Mouse (Mus musculus) heart, adult 2 months (tissue): ENCODE measurements at regions not wholly inside any gene's neighbourhood (a gene's known extent, or its start where the extent isn't known, plus 50 kb on each side); places are given as distances from the start of the nearest gene placed in this dataset.

Source experiments
- DNase-seq, 2 experiments: peaks; one replicate each; pipeline ENCODE4 v3.0.0; 2021
- H3K27ac ChIP-seq: fragments of 200-600 bp; 2 replicates; pipeline ENCODE4 v1.8.1; 2022
- H3K27me3 ChIP-seq: fragments of 200-500 bp; 2 replicates; pipeline ENCODE4 v1.6.1; 2012; ENCODE audit warnings: mild to moderate bottlenecking, low read length, inconsistent platforms, mixed read lengths; ENCODE audit not compliant: control insufficient read depth, insufficient read depth
- H3K36me3 ChIP-seq: fragments of 200-500 bp; 2 replicates; pipeline ENCODE4 v1.6.1; 2012; ENCODE audit warnings: low read length, inconsistent platforms; ENCODE audit not compliant: control insufficient read depth, insufficient read depth
- H3K4me1 ChIP-seq: fragments of 200-500 bp; 2 replicates; pipeline ENCODE4 v1.6.1; 2011; ENCODE audit warnings: low read length; ENCODE audit not compliant: control insufficient read depth, insufficient read depth
- H3K4me3 ChIP-seq: fragments of 200-600 bp; 2 replicates; pipeline ENCODE4 v1.8.1; 2022
- H3K79me2 ChIP-seq: fragments of 200-500 bp; replicated peaks from 2 replicates; pipeline ENCODE4 v1.6.1; 2012; ENCODE audit warnings: mild to moderate bottlenecking, inconsistent platforms, low read length, moderate library complexity, mixed read lengths; ENCODE audit not compliant: control insufficient read depth, insufficient read depth
- H3K9ac ChIP-seq: fragments of 200-500 bp; 2 replicates; pipeline ENCODE4 v1.6.1; 2012; ENCODE audit warnings: low read depth, mild to moderate bottlenecking, control low read depth, inconsistent platforms, low read length, mixed read lengths
- CTCF ChIP-seq: fragments of 200-600 bp; IDR thresholded peaks from 2 replicates; pipeline ENCODE4 v1.8.1; 2022; ENCODE audit warnings: antibody characterized with exemption, mild to moderate bottlenecking, moderate library complexity
- EP300 ChIP-seq: fragments of 200-500 bp; IDR thresholded peaks from 2 replicates; pipeline ENCODE4 v1.6.1; 2011; ENCODE audit warnings: low read depth, low read length, control low read depth; ENCODE audit not compliant: insufficient read depth
- POLR2A ChIP-seq: fragments of 200-500 bp; IDR thresholded peaks from 2 replicates; pipeline ENCODE4 v1.6.1; 2011; ENCODE audit warnings: mild to moderate bottlenecking, low read depth, low read length, control low read depth; ENCODE audit not compliant: insufficient read depth
- WGBS: fragments of 180-500 bp; shearing (Covaris S2); methylation state at CpG from one replicate; pipeline ENCODE4 v1.1.7; 2018; 5-methylcytosine and 5-hydroxymethylcytosine counted together
- intact Hi-C: fragments of 180-260 bp; cut with DNase I; formaldehyde crosslinking; loops from one replicate; pipeline ENCODE4 v1.15.1; 2025

DNA sequence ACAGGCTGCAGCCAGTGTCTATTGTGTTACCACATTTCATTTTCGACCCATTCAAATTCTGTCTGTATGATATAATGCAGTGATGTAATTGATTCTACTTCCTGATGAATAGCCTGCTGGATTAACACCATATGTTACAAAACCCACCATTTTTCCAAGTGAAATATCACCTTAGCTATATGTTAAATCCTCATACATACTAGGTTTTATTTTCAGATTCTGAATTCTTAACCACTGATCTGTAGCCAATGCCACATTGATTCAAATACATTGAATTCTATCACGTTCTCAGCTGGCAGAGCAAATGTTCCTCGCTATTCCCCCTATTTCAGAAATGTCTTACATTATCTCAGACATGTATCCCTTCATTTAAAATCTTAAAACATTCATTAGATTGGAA lies 60.4 kb upstream of the Prdx6b start:
- Histone ChIP-seq H3K4me3 (no peak overlapping the region), H3K27me3 (no peaks in the 10 kb centered on the region), H3K36me3 (no peaks in the 10 kb centered on the region), H3K9ac (no peak overlapping the region), H3K79me2 (no peaks in the 10 kb centered on the region), H3K4me1 (no peaks in the 10 kb centered on the region), H3K27ac (no peak overlapping the region)
- TF ChIP-seq EP300 (no peak), POLR2A (no peak), CTCF (no peak)
- intact Hi-C loops = no loop called here
- no peak for DNase-seq
- WGBS = 69% methylated on average over 3 of the region's 3 CpGs

GRCm38 (mm10) chr2:80205074-80205727 lies 75.9 kb upstream of the Pde1a start:
- intact Hi-C loops = no loop called here
- TF ChIP-seq CTCF (no peak), POLR2A (no peak), EP300 (no peak)
- no peaks in the 10 kb centered on the region; the same call in 1 of the 2 replicates for H3K4me1 ChIP-seq
- no peak overlapping the region for H3K4me3 ChIP-seq
- H3K36me3 ChIP-seq = no peaks in the 10 kb centered on the region
- DNase-seq = no peak
- no peaks in the 10 kb centered on the region for H3K27me3 ChIP-seq
- 38% methylated on average over 3 of the region's 3 CpGs for whole genome bisulfite sequencing
- no peak overlapping the region for H3K9ac ChIP-seq
- H3K27ac ChIP-seq = no peak overlapping the region
- H3K79me2 ChIP-seq = no peaks in the 10 kb centered on the region

- Histone ChIP-seq H3K79me2 (no peaks in the 10 kb centered on the region), H3K9ac (no peak overlapping the region), H3K36me3 (no peaks in the 10 kb centered on the region), H3K4me1 (no peaks in the 10 kb centered on the region; the same call in 1 of the 2 replicates), H3K27me3 (no peaks in the 10 kb centered on the region), H3K4me3 (no peak overlapping the region), H3K27ac (no peak overlapping the region)
- DNase-seq = peak in 1 of 2 experiments; percentile 3
- TF ChIP-seq POLR2A (no peak), EP300 (no peak), CTCF (no peak)
- intact Hi-C loops = no loop called here
Observed at GRCm38 (mm10) chr2:80203486-80203885, 74.2 kb upstream of the Pde1a start.

- no peak overlapping the region for H3K27ac ChIP-seq
- H3K9ac ChIP-seq = no peak overlapping the region
- DNase-seq = no peak
- intact Hi-C loops = no loop called here
- H3K36me3 ChIP-seq = no peaks in the 10 kb centered on the region
- no peak overlapping the region for H3K4me3 ChIP-seq
- no peaks in the 10 kb centered on the region for H3K4me1 ChIP-seq
- H3K27me3 ChIP-seq = no peaks in the 10 kb centered on the region
- H3K79me2 ChIP-seq = no peaks in the 10 kb centered on the region
- 88% methylated on average over 18 of the region's 18 CpGs for WGBS
- no peak for TF ChIP-seq CTCF
- TF ChIP-seq POLR2A = no peak
- TF ChIP-seq EP300 = no peak
Observed at GRCm38 (mm10) chr2:80195896-80196410, 66.7 kb upstream of the Pde1a start.

DNA sequence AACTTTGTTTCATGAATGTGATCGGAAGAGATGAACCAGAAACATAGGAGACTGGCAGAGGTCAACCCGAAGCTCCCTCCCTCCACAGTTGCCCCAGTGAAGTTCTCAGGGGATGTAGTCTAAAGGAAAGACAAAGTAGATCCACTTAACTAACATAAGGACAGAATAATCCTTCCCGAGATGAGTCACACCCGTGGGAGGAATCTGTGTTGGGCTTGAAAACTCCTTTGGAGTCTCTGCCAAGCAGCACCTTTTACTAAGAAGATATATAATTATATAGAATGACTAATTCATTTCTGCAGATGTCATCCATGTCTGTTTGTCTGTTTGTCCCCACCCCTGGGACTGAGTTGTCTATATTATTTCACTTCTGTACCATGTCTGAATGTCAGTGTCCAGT lies 59.1 kb upstream of the Pde1a start:
- intact Hi-C loops = no loop called here
- Histone ChIP-seq H3K4me3 (no peak overlapping the region), H3K4me1 (no peaks in the 10 kb centered on the region), H3K36me3 (no peaks in the 10 kb centered on the region), H3K79me2 (no peaks in the 10 kb centered on the region), H3K27me3 (no peaks in the 10 kb centered on the region), H3K9ac (no peak overlapping the region), H3K27ac (no peak overlapping the region)
- TF ChIP-seq CTCF (no peak), EP300 (no peak), POLR2A (no peak)
- no peak for DNase-seq
- 56% methylated on average over 4 of the region's 4 CpGs for WGBS

DNA sequence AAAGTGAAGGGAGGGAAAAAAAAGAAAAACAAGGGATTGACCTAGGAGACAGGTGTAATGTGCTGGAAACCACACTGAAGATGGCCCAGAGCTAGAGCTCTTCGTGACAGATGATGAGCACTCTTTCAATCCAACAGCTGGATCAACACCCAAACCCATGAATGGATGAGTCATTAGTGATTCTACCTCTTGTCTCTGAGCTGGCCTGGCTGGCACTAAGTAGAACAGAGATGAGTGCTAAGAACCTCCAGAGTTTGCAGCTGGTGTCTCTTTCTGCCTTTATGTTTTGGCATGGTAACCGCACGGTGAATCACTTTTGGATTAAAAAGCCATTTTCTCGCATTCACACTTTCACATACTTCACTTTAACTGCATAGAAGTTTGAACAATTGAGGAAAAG lies 57.6 kb upstream of the Pde1a start:
- H3K36me3 ChIP-seq = no peaks in the 10 kb centered on the region
- no peak for DNase-seq
- 90% methylated on average over 4 of the region's 4 CpGs for WGBS
- H3K9ac ChIP-seq = no peak overlapping the region
- no peak overlapping the region for H3K27ac ChIP-seq
- no peaks in the 10 kb centered on the region for H3K79me2 ChIP-seq
- intact Hi-C loops = no loop called here
- no peaks in the 10 kb centered on the region for H3K4me1 ChIP-seq
- no peaks in the 10 kb centered on the region for H3K27me3 ChIP-seq
- TF ChIP-seq POLR2A (no peak), CTCF (no peak)
- no peak overlapping the region for H3K4me3 ChIP-seq
